Mouse (Mus musculus): ENCODE results near the gene Poc1a. TPM values are rescaled to one million over a fixed set of nuclear protein-coding genes. Genes with fewer than 3 reads are reported as not detected.
A peak's percentile ranks its signal among the peaks of the same experiment; 100 is the strongest.

The Poc1a gene
- polyA plus RNA-seq, 1 experiment from 2014 or later = 7.0 TPM

DNA sequence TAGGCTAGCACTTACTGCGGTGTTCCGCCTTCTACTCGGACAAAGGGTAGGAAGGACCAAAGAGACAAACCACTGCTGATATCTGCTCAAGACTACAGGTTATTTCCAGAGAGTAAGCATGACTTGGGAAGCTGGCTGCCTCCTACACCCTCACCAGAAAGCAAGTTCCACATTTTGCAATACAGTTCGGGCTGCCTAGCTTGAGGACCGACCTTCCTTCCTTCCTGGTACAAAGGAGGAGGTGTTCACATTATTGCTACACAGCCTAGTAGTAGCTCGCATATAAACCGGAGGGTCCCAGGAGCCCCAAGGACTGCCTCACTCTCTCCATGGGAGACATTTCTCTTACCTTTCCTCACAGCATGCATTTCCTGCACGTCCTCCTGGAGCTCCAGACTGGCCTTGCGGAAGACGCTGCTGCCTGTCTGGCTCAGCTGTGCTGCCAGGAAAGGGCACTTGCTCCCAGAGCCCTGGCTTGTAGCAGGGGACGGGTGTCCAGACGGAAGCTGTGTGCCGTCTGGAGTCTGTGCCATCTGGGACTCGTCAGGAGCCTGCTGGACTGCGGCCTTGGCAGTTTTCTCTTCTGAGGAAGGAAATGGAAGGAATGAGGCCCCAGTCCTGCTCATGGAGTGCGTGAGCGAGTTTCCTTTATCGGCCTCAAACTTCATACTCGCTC, 37.9 kb upstream of the Poc1a start:
- WGBS = 77% methylated on average over 19 of the region's 19 CpGs

DNA sequence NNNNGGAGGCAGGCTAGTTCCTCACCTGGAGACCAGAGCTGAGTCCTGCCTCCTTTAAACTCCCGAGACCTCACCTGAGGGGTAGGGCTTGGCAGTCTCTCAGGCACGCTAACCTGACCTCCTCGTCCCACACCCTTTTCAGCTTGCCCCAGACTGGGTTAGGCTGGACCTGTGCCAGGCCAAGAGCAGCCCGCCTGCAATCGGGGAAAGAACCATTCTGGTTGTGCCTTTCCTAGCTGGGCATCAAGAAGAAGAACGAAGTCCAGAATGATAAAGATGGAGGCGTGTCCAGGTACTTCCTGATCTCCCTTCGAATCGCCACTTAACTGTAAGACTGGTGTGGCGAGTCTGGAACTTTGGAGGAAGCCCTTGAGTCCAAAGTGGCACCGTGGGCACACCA, 31.3 kb upstream of the Poc1a start:
- no peaks in the 10 kb centered on the region for H3K9me3 ChIP-seq (replicated peaks)
- H3K4me3 ChIP-seq (replicated peaks) = no peak overlapping the region
- no peak overlapping the region for H3K27ac ChIP-seq (replicated peaks)
- H3K4me1 ChIP-seq = peaks cover 37% of the 10 kb centered on the region
- no peak overlapping the region for H3K9ac ChIP-seq (replicated peaks)
- H3K4me2 ChIP-seq = no peak overlapping the region
- H3K27me3 ChIP-seq (replicated peaks) = no peaks in the 10 kb centered on the region
- 92% methylated on average over 11 of the region's 11 CpGs for WGBS
- ATAC-seq (ENCODE audit: low FRiP score) = no peak
- no peaks in the 10 kb centered on the region for H3K36me3 ChIP-seq

More for the DNA sequence above, 37.9 kb upstream of the Poc1a start:
- no peak overlapping the region for H3K4me3 ChIP-seq (replicated peaks)
- H3K27me3 ChIP-seq (replicated peaks) = no peaks in the 10 kb centered on the region
- H3K27ac ChIP-seq (replicated peaks) = 0 out of 2 replicates have a peak overlapping the region, but pooled peaks have one; percentile 1
- no peak overlapping the region for H3K9ac ChIP-seq (replicated peaks)
- H3K4me2 ChIP-seq = no peak overlapping the region
- H3K4me1 ChIP-seq = peaks cover 18% of the 10 kb centered on the region
- no peak for ATAC-seq (ENCODE audit: low FRiP score)
- H3K36me3 ChIP-seq = peaks cover 56% of the 10 kb centered on the region
- H3K9me3 ChIP-seq (replicated peaks) = no peaks in the 10 kb centered on the region

DNA sequence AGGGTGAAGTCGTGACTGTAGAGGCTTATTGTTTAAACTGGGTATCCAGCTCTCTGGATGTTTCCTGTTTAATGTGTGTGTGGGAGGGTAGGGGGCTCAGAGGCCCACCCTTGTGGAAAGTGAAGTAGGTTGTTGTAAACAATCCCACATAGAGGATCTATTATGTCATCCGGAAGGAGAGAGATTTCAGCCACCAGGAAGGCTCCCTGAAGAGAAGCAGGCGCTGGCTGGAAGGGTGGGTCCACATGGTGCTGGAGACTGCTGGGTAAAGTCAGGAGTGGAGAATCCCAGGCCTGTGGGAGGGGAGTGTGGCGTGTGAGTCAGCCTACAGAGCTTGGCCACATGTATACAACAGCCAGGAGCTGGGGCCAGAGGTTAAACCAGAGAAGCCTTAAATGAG, 30.6 kb upstream of the Poc1a start:
- ATAC-seq (ENCODE audit: low FRiP score) = no peak
- no peak overlapping the region for H3K27ac ChIP-seq (replicated peaks)
- 61% methylated on average over 4 of the region's 4 CpGs for WGBS
- H3K36me3 ChIP-seq = no peaks in the 10 kb centered on the region
- no peaks in the 10 kb centered on the region for H3K9me3 ChIP-seq (replicated peaks)
- H3K4me2 ChIP-seq = no peak overlapping the region
- no peaks in the 10 kb centered on the region for H3K27me3 ChIP-seq (replicated peaks)
- H3K9ac ChIP-seq (replicated peaks) = no peak overlapping the region
- H3K4me3 ChIP-seq (replicated peaks) = no peak overlapping the region
- peaks cover 35% of the 10 kb centered on the region for H3K4me1 ChIP-seq

DNA sequence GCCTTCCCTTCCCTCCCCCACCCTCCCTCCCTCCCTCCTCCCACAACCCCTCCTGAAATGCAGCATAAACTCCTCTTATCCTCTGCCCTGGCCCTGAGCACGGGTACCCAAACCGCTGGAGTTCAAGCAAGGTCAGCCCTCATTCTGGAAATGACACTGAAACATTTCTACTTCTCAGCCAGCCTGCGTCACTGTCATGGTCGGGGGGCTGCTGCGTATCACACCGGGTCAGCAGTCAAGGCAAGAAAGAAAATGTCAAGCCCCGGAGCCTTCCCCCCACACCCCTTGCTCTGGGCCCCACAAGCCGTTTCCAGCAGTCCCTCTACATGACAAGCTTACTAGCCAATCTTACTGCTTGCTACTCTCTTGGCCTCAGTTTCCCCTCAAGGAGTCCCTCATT, 29.8 kb upstream of the Poc1a start:
- H3K36me3 ChIP-seq = no peaks in the 10 kb centered on the region
- no peak overlapping the region for H3K27ac ChIP-seq (replicated peaks)
- no peak overlapping the region for H3K4me2 ChIP-seq
- WGBS = 80% methylated on average over 8 of the region's 8 CpGs
- no peaks in the 10 kb centered on the region for H3K27me3 ChIP-seq (replicated peaks)
- H3K9ac ChIP-seq (replicated peaks) = no peak overlapping the region
- no peak overlapping the region for H3K4me3 ChIP-seq (replicated peaks)
- no peak for ATAC-seq (ENCODE audit: low FRiP score)
- peaks cover 32% of the 10 kb centered on the region for H3K4me1 ChIP-seq
- no peaks in the 10 kb centered on the region for H3K9me3 ChIP-seq (replicated peaks)

DNA sequence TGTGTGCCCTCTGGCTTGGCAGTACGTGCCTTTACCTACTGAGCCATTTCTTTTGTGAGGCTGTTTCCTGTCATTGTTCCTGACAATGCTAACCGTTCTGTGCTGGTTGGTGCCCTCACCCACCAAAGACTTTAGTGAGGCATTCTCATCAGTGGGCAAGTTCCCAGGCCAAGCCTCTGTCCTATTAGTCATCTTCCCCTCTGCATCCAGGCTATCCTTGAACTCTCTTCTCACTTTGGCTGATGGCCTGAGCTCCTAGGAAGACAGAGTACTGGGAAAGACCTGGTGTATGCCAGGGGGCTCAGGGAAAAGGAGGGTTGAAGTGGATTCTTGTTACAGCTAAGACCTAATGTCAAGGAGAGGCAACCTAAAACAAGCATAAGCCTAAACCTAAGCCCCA, 26.9 kb upstream of the Poc1a start:
- no peak for ATAC-seq (ENCODE audit: low FRiP score)
- Histone ChIP-seq H3K4me2 (no peak overlapping the region), H3K27me3 (replicated peaks) (no peaks in the 10 kb centered on the region), H3K9ac (replicated peaks) (no peak overlapping the region), H3K9me3 (replicated peaks) (no peaks in the 10 kb centered on the region), H3K4me1 (peaks cover 9% of the 10 kb centered on the region), H3K36me3 (no peaks in the 10 kb centered on the region), H3K4me3 (replicated peaks) (no peak overlapping the region), H3K27ac (replicated peaks) (no peak overlapping the region)
- WGBS = 68% methylated on average over 2 of the region's 2 CpGs

DNA sequence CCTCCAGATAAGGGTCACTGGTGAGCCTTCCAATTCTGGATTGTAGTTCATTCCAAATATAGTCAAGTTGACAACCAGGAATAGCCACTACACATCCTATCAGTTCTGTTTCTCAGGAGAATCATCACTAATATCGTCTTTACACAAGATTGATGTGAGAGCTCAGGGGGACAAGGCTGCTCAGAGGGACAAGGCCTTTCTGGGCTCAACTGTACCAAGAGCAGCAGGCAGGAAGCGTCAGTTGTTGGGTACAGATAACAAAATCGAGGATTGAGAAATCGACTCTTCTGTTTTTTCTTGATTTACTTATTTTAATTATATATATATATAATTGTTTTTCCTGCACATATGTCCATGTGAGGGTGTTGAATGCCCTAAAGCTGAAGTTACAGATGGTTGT, 22.4 kb upstream of the Poc1a start:
- Histone ChIP-seq H3K36me3 (no peaks in the 10 kb centered on the region), H3K27ac (replicated peaks) (no peak overlapping the region), H3K4me1 (no peaks in the 10 kb centered on the region), H3K4me3 (replicated peaks) (no peak overlapping the region), H3K9ac (replicated peaks) (no peak overlapping the region), H3K4me2 (no peak overlapping the region), H3K27me3 (replicated peaks) (no peaks in the 10 kb centered on the region), H3K9me3 (replicated peaks) (no peaks in the 10 kb centered on the region)
- no peak for ATAC-seq (ENCODE audit: low FRiP score)
- 87% methylated on average over 4 of the region's 4 CpGs for WGBS

DNA sequence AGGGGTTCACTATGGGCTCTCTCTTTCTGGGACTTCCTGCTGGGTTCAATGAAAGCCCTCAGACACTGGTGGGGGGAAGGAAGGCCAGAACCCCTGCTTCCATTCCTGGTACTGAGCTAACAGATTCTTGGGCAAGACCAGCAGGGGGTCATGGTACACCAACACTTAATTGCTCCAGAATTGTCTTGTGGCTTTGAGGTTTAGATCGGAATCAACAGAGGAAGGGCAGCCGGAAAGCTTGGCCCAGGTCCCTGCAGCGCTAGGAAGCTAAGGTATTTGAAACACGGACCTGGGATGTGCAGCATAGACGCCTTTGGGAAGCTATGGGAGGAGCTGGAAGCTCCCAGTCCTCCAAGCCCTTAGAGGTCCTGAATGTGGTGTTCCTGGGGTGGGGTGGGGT, 21.9 kb upstream of the Poc1a start:
- H3K27me3 ChIP-seq (replicated peaks) = no peaks in the 10 kb centered on the region
- H3K9ac ChIP-seq (replicated peaks) = no peak overlapping the region
- no peak overlapping the region for H3K27ac ChIP-seq (replicated peaks)
- H3K4me2 ChIP-seq = no peak overlapping the region
- H3K9me3 ChIP-seq (replicated peaks) = no peaks in the 10 kb centered on the region
- ATAC-seq (ENCODE audit: low FRiP score) = no peak
- H3K4me1 ChIP-seq = no peaks in the 10 kb centered on the region
- H3K36me3 ChIP-seq = no peaks in the 10 kb centered on the region
- 57% methylated on average over 5 of the region's 5 CpGs for WGBS
- H3K4me3 ChIP-seq (replicated peaks) = no peak overlapping the region

DNA sequence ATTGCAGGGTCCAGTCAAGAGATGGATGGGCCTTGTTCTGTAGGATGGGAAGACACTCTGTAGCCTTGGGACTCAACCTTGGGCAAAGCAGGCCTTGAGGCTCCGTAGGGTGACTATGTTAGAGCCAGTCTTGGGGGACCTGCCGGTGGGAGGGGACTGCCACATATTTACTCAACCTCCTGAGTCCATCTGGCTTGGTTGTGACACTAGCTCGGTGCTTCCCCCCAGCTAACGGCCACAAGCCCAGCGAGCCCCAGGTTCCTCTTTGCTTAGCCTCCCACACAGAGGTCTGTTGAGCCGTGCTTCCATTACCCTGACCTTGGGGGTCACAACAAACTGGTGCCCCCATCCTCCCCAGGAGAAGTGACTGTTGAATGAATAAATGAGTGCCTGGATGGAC, 19.8 kb upstream of the Poc1a start:
- Histone ChIP-seq H3K27ac (replicated peaks) (no peak overlapping the region), H3K9ac (replicated peaks) (no peak overlapping the region), H3K27me3 (replicated peaks) (no peaks in the 10 kb centered on the region), H3K9me3 (replicated peaks) (no peaks in the 10 kb centered on the region), H3K4me3 (replicated peaks) (no peak overlapping the region), H3K4me2 (no peak overlapping the region), H3K4me1 (no peaks in the 10 kb centered on the region), H3K36me3 (no peaks in the 10 kb centered on the region)
- whole genome bisulfite sequencing = 85% methylated on average over 6 of the region's 6 CpGs
- ATAC-seq (ENCODE audit: low FRiP score) = no peak

DNA sequence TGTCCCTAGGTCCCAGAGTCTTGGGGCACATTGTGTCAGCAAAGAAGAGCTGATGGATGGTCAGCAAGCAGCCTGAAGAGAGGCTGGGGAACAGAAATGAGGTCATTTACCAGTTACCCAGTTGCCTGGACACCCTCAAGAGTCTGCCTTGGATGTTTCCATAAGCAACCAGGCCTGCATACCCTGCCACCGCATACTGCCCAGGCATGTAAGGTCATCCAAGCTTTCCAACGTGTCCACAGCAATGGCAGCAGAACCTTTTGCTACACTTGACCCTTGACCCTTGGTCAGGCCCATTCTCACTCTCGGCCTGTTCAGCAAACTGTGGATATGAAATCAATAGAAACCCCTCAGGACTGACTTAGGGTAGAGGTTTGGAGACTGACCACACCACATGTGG, 19.4 kb upstream of the Poc1a start:
- Histone ChIP-seq H3K27ac (replicated peaks) (no peak overlapping the region), H3K4me3 (replicated peaks) (no peak overlapping the region), H3K4me2 (no peak overlapping the region), H3K9me3 (replicated peaks) (no peaks in the 10 kb centered on the region), H3K36me3 (no peaks in the 10 kb centered on the region), H3K27me3 (replicated peaks) (no peaks in the 10 kb centered on the region), H3K9ac (replicated peaks) (no peak overlapping the region), H3K4me1 (no peaks in the 10 kb centered on the region)
- no peak for ATAC-seq (ENCODE audit: low FRiP score)
- WGBS = 80% methylated on average over 3 of the region's 3 CpGs

DNA sequence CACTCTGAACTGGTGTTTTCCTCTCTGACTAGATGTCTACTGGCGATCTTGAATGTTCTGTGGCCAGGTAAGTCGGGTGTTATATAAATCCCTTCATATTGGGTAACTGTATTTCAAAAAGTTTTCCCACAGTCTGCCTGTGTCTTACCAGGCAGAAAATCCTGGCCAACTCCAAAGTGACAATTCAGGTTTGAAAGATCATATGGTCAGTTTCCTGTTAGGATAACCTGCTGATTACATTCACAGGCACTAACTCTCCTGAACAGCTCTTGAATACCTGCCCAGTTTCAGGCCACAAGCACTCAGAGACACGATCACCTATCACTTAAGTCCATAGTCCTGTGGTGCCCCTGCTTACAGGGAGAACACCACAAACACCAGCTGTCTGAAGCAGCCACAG, 18.8 kb upstream of the Poc1a start:
- Histone ChIP-seq H3K27ac (replicated peaks) (no peak overlapping the region), H3K27me3 (replicated peaks) (no peaks in the 10 kb centered on the region), H3K4me2 (no peak overlapping the region), H3K4me1 (no peaks in the 10 kb centered on the region), H3K4me3 (replicated peaks) (no peak overlapping the region), H3K9ac (replicated peaks) (no peak overlapping the region), H3K36me3 (no peaks in the 10 kb centered on the region), H3K9me3 (replicated peaks) (no peaks in the 10 kb centered on the region)
- ATAC-seq (ENCODE audit: low FRiP score) = no peak
- WGBS = 89% methylated on average over 3 of the region's 3 CpGs

DNA sequence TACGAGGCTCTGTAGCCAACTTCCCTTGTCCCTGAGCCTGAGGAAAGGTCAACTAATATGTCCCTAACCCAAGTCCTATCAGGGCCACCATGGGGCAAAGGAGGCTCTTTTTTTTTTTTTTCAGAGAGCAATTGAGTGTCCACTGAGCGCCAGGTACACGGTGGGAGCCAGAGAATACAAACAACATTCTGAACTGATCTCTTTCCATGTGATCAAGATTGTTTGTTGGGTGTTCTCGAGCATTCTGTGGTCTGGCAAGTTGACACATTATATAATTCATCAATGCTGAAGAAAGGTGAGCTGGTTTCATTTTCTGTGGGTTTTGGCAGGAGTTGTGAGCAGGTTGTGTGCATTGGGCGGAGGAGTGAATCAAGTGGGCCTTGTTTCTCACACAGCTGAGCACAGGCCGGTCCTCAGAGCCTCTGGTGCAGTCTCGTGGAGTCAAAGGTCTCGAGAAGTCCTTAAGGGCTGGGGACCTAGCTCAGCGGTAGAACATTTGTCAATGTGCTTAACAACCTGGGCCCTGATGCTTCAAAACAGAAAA, 17.4 kb upstream of the Poc1a start:
- ATAC-seq (ENCODE audit: low FRiP score) = no peak
- Histone ChIP-seq H3K9me3 (replicated peaks) (no peaks in the 10 kb centered on the region), H3K4me3 (replicated peaks) (no peak overlapping the region), H3K27ac (replicated peaks) (no peak overlapping the region), H3K27me3 (replicated peaks) (no peaks in the 10 kb centered on the region), H3K4me1 (no peaks in the 10 kb centered on the region), H3K36me3 (no peaks in the 10 kb centered on the region), H3K9ac (replicated peaks) (no peak overlapping the region), H3K4me2 (no peak overlapping the region)
- WGBS = 82% methylated on average over 9 of the region's 9 CpGs

DNA sequence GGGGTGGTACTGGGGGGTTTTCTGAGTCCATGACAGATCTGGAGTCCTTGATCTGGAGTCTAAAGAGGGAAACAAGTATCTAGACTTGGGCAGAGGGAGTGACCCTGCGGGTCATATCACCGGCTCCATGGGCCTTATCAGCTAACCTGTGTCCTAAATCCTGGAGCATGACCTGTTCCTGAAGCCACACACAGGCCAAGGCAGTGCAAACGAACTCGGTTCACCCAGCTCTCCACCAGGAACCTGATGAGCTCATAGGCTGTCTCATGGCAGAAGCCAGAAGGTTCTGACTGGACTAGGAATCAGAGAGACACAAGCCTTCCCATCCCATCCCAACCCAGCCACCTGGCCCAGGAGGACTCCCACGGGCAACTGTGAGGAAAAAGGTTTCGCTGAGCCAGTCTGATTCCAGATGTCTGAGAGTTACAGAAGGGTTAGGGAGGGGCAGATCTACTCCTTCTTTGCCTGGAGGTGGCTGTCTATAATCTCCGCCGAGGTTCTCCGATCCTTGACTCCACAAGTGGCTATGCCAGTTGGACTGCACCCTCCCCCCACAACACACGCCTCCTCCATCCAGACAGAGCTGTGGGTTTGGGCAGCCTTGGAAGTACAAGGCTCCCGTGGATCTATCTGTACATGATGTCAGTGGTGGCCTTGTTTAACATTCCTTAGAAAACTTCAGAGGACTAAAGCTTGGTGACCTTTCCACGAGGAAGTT, 15.3 kb upstream of the Poc1a start:
- H3K4me2 ChIP-seq = no peak overlapping the region
- 90% methylated on average over 12 of the region's 12 CpGs for WGBS
- no peak for ATAC-seq (ENCODE audit: low FRiP score)
- H3K36me3 ChIP-seq = no peaks in the 10 kb centered on the region
- no peak overlapping the region for H3K4me3 ChIP-seq (replicated peaks)
- H3K9me3 ChIP-seq (replicated peaks) = no peaks in the 10 kb centered on the region
- no peak overlapping the region for H3K9ac ChIP-seq (replicated peaks)
- H3K4me1 ChIP-seq = peaks cover 16% of the 10 kb centered on the region
- no peaks in the 10 kb centered on the region for H3K27me3 ChIP-seq (replicated peaks)
- H3K27ac ChIP-seq (replicated peaks) = no peak overlapping the region
